Mouse (Mus musculus) bone marrow, adult 2 months (tissue): ENCODE measurements around the gene Tbxa2r.

ENCODE experiments used
- CTCF ChIP-seq: fragments of 200-500 bp; IDR thresholded peaks from 2 replicates; pipeline ENCODE4 v1.5.1; 2011; ENCODE audit warnings: low read length, control low read depth; ENCODE audit not compliant: control insufficient read depth, insufficient read depth
- POLR2A ChIP-seq: fragments of 200-500 bp; IDR thresholded peaks from 2 replicates; pipeline ENCODE4 v1.6.1; 2011; ENCODE audit warnings: low read depth, mild to moderate bottlenecking, control low read depth, low read length, borderline replicate concordance; ENCODE audit not compliant: control insufficient read depth

DNA sequence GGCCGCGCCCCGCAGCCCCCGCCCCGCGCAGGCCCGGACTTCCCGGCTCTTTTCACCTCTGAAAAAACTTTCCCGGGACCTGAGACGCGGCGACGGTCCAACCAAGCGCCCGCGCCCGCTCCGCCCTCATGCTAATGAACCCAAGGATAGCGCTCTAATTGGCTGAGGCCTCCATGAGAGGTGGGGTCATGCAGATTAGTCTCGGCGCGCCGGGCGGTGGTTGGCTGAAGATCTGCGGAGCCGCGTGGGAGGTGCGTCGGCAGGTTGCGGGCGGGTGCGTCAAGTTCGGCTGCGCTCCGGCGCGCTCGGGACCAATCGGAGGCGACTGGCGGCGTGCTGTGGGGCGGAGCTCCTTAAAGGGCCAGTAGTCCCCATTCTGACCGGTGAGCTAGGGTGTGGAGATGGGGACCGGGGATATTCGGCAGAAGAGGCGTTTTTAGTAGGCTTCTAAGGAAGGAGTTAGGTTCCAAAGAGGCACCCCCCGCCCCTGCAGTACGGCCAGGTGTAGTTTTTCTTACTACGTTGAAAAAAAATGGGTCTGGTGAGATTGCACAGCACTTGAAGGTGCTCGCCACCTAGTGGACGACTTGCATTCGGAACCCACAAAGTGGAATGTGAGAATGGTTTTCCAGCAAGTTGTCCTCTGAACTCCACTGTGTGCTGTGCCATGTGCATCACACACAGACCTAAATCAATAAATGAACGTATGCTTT lies 22.0 kb downstream of the Tbxa2r start, which contains the start of gene Hmg20b:
- peak; percentile 82 for TF ChIP-seq CTCF
- TF ChIP-seq POLR2A = no peak
